Mouse (Mus musculus): Measurements from ENCODE around the gene Sdc1. TPM values are rescaled to one million over a fixed set of nuclear protein-coding genes. Genes with fewer than 3 reads are reported as not detected.

Sdc1 gene
- polyA plus RNA-seq, 1 experiment from 2014 or later, result 16.7 TPM

DNA sequence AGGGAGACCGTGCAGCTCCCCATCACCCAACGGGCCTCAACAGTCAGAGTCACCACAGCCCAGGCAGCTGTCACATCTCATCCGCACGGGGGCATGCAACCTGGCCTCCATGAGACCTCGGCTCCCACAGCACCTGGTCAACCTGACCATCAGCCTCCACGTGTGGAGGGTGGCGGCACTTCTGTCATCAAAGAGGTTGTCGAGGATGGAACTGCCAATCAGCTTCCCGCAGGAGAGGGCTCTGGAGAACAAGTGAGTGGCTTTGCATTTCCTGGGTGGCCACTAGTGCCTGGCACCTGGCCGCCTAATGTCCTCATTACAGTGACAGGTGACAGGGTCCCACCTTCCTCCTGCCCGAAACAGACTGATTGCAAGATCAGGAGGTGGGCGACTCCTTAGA is 19.5 kb downstream of the Sdc1 start:
- Histone ChIP-seq H3K4me2 (ENCODE audit: low read length) (no peak overlapping the region), H3K4me1 (ENCODE audit: control insufficient read depth, insufficient read depth, low read length) (no peaks in the 10 kb centered on the region), H3K4me3 (ENCODE audit: low read depth, low read length) (no peak overlapping the region), H3K36me3 (ENCODE audit: control insufficient read depth, insufficient read depth, low read length) (peaks cover 6% of the 10 kb centered on the region), H3K27ac (ENCODE audit: low read length) (no peak overlapping the region), H3K9me3 (replicated peaks; ENCODE audit: control insufficient read depth, low read length, poor library complexity, severe bottlenecking) (no peaks in the 10 kb centered on the region), H3K27me3 (ENCODE audit: control insufficient read depth, insufficient read depth, low read depth, low read length) (no peaks in the 10 kb centered on the region), H3K9ac (ENCODE audit: low read depth, low read length) (no peak overlapping the region)
- no peak for ATAC-seq
- 93% methylated on average over 12 of the region's 12 CpGs for WGBS

GRCm38 (mm10) chr12:8793410-8794051 is 22.4 kb downstream of the Sdc1 start:
- Histone ChIP-seq H3K36me3 (ENCODE audit: control insufficient read depth, insufficient read depth, low read length) (peaks cover 6% of the 10 kb centered on the region), H3K27ac (ENCODE audit: low read length) (no peak overlapping the region), H3K4me3 (ENCODE audit: low read depth, low read length) (no peak overlapping the region), H3K27me3 (ENCODE audit: control insufficient read depth, insufficient read depth, low read depth, low read length) (no peaks in the 10 kb centered on the region), H3K9ac (ENCODE audit: low read depth, low read length) (no peak overlapping the region), H3K4me1 (ENCODE audit: control insufficient read depth, insufficient read depth, low read length) (no peaks in the 10 kb centered on the region), H3K4me2 (ENCODE audit: low read length) (no peak overlapping the region), H3K9me3 (replicated peaks; ENCODE audit: control insufficient read depth, low read length, poor library complexity, severe bottlenecking) (no peaks in the 10 kb centered on the region)
- ATAC-seq, result no peak
- WGBS, result 89% methylated on average over 2 of the region's 2 CpGs

- WGBS, result 94% methylated on average over 7 of the region's 7 CpGs
- H3K9ac ChIP-seq (ENCODE audit: low read depth, low read length), result no peak overlapping the region
- no peak overlapping the region for H3K4me3 ChIP-seq (ENCODE audit: low read depth, low read length)
- H3K4me1 ChIP-seq (ENCODE audit: control insufficient read depth, insufficient read depth, low read length), result no peaks in the 10 kb centered on the region
- no peak overlapping the region for H3K4me2 ChIP-seq (ENCODE audit: low read length)
- no peaks in the 10 kb centered on the region for H3K27me3 ChIP-seq (ENCODE audit: control insufficient read depth, insufficient read depth, low read depth, low read length)
- H3K9me3 ChIP-seq (replicated peaks; ENCODE audit: control insufficient read depth, low read length, poor library complexity, severe bottlenecking), result no peaks in the 10 kb centered on the region
- ATAC-seq, result no peak
- no peaks in the 10 kb centered on the region for H3K36me3 ChIP-seq (ENCODE audit: control insufficient read depth, insufficient read depth, low read length)
- H3K27ac ChIP-seq (ENCODE audit: low read length), result no peak overlapping the region
Measured at GRCm38 (mm10) chr12:8797936-8798335, 26.8 kb downstream of the Sdc1 start.

DNA sequence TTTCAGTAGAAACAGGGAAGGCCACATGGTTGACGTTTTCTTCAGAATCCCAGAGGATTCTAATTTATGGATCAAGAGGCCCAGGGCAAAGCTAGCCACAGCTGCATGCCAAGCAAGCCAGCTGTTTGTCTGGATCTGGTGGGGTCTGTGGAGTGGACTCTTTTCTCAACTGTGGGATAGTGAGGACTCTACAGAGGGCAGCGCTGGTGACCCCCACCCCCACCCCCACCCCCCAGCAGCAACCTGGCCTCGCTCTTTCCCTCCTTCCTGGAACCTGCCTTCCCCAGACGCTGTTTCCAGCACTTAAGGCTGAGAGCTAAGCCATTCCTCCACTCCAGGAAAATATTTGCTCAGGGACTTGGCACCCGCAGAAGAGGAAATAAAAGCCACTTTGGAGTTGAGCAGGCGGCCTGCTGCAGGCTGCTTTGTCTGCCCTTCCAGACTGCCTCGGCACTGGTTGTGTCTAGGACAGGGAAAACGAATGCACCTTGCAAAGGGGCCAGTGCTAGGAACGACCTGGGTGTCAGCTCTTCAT is 27.4 kb downstream of the Sdc1 start:
- WGBS, result 64% methylated on average over 9 of the region's 9 CpGs
- no peaks in the 10 kb centered on the region for H3K36me3 ChIP-seq (ENCODE audit: control insufficient read depth, insufficient read depth, low read length)
- no peak overlapping the region for H3K27ac ChIP-seq (ENCODE audit: low read length)
- no peak overlapping the region for H3K4me3 ChIP-seq (ENCODE audit: low read depth, low read length)
- no peak for ATAC-seq
- H3K9me3 ChIP-seq (replicated peaks; ENCODE audit: control insufficient read depth, low read length, poor library complexity, severe bottlenecking), result no peaks in the 10 kb centered on the region
- no peak overlapping the region for H3K4me2 ChIP-seq (ENCODE audit: low read length)
- no peak overlapping the region for H3K9ac ChIP-seq (ENCODE audit: low read depth, low read length)
- H3K4me1 ChIP-seq (ENCODE audit: control insufficient read depth, insufficient read depth, low read length), result no peaks in the 10 kb centered on the region
- H3K27me3 ChIP-seq (ENCODE audit: control insufficient read depth, insufficient read depth, low read depth, low read length), result no peaks in the 10 kb centered on the region

GRCm38 (mm10) chr12:8803421-8804076 is 32.4 kb downstream of the Sdc1 start:
- H3K27me3 ChIP-seq (ENCODE audit: control insufficient read depth, insufficient read depth, low read depth, low read length), result no peaks in the 10 kb centered on the region
- WGBS, result 66% methylated on average over 10 of the region's 10 CpGs
- no peaks in the 10 kb centered on the region for H3K4me1 ChIP-seq (ENCODE audit: control insufficient read depth, insufficient read depth, low read length)
- no peaks in the 10 kb centered on the region for H3K9me3 ChIP-seq (replicated peaks; ENCODE audit: control insufficient read depth, low read length, poor library complexity, severe bottlenecking)
- H3K36me3 ChIP-seq (ENCODE audit: control insufficient read depth, insufficient read depth, low read length), result no peaks in the 10 kb centered on the region
- no peak for ATAC-seq
- no peak overlapping the region for H3K4me2 ChIP-seq (ENCODE audit: low read length)
- no peak overlapping the region for H3K27ac ChIP-seq (ENCODE audit: low read length)
- H3K9ac ChIP-seq (ENCODE audit: low read depth, low read length), result no peak overlapping the region
- no peak overlapping the region for H3K4me3 ChIP-seq (ENCODE audit: low read depth, low read length)

GRCm38 (mm10) chr12:8804077-8804456 is 32.9 kb downstream of the Sdc1 start:
- Histone ChIP-seq H3K9me3 (replicated peaks; ENCODE audit: control insufficient read depth, low read length, poor library complexity, severe bottlenecking) (no peaks in the 10 kb centered on the region), H3K27me3 (ENCODE audit: control insufficient read depth, insufficient read depth, low read depth, low read length) (no peaks in the 10 kb centered on the region), H3K27ac (ENCODE audit: low read length) (no peak overlapping the region), H3K4me3 (ENCODE audit: low read depth, low read length) (no peak overlapping the region), H3K9ac (ENCODE audit: low read depth, low read length) (no peak overlapping the region), H3K4me2 (ENCODE audit: low read length) (no peak overlapping the region), H3K36me3 (ENCODE audit: control insufficient read depth, insufficient read depth, low read length) (no peaks in the 10 kb centered on the region), H3K4me1 (ENCODE audit: control insufficient read depth, insufficient read depth, low read length) (no peaks in the 10 kb centered on the region)
- 92% methylated on average over 3 of the region's 3 CpGs for WGBS
- ATAC-seq, result no peak

GRCm38 (mm10) chr12:8804934-8805722 is 34.0 kb downstream of the Sdc1 start:
- Histone ChIP-seq H3K27me3 (ENCODE audit: control insufficient read depth, insufficient read depth, low read depth, low read length) (no peaks in the 10 kb centered on the region), H3K9me3 (replicated peaks; ENCODE audit: control insufficient read depth, low read length, poor library complexity, severe bottlenecking) (no peaks in the 10 kb centered on the region), H3K36me3 (ENCODE audit: control insufficient read depth, insufficient read depth, low read length) (no peaks in the 10 kb centered on the region), H3K4me3 (ENCODE audit: low read depth, low read length) (no peak overlapping the region), H3K4me2 (ENCODE audit: low read length) (no peak overlapping the region), H3K9ac (ENCODE audit: low read depth, low read length) (no peak overlapping the region), H3K4me1 (ENCODE audit: control insufficient read depth, insufficient read depth, low read length) (no peaks in the 10 kb centered on the region), H3K27ac (ENCODE audit: low read length) (no peak overlapping the region)
- no peak for ATAC-seq
- 80% methylated on average over 7 of the region's 7 CpGs for WGBS

GRCm38 (mm10) chr12:8809086-8809485 is 38.0 kb downstream of the Sdc1 start:
- no peaks in the 10 kb centered on the region for H3K4me1 ChIP-seq (ENCODE audit: control insufficient read depth, insufficient read depth, low read length)
- H3K9me3 ChIP-seq (replicated peaks; ENCODE audit: control insufficient read depth, low read length, poor library complexity, severe bottlenecking), result no peaks in the 10 kb centered on the region
- 81% methylated on average over 2 of the region's 2 CpGs for WGBS
- no peak for ATAC-seq
- H3K4me2 ChIP-seq (ENCODE audit: low read length), result no peak overlapping the region
- no peak overlapping the region for H3K4me3 ChIP-seq (ENCODE audit: low read depth, low read length)
- no peaks in the 10 kb centered on the region for H3K27me3 ChIP-seq (ENCODE audit: control insufficient read depth, insufficient read depth, low read depth, low read length)
- H3K9ac ChIP-seq (ENCODE audit: low read depth, low read length), result no peak overlapping the region
- no peaks in the 10 kb centered on the region for H3K36me3 ChIP-seq (ENCODE audit: control insufficient read depth, insufficient read depth, low read length)
- no peak overlapping the region for H3K27ac ChIP-seq (ENCODE audit: low read length)

GRCm38 (mm10) chr12:8809626-8810025 is 38.5 kb downstream of the Sdc1 start:
- Histone ChIP-seq H3K27me3 (ENCODE audit: control insufficient read depth, insufficient read depth, low read depth, low read length) (no peaks in the 10 kb centered on the region), H3K27ac (ENCODE audit: low read length) (no peak overlapping the region), H3K36me3 (ENCODE audit: control insufficient read depth, insufficient read depth, low read length) (no peaks in the 10 kb centered on the region), H3K9me3 (replicated peaks; ENCODE audit: control insufficient read depth, low read length, poor library complexity, severe bottlenecking) (no peaks in the 10 kb centered on the region), H3K9ac (ENCODE audit: low read depth, low read length) (no peak overlapping the region), H3K4me3 (ENCODE audit: low read depth, low read length) (no peak overlapping the region), H3K4me1 (ENCODE audit: control insufficient read depth, insufficient read depth, low read length) (no peaks in the 10 kb centered on the region), H3K4me2 (ENCODE audit: low read length) (no peak overlapping the region)
- ATAC-seq, result no peak
- 90% methylated on average over 6 of the region's 6 CpGs for WGBS

Data from midbrain, embryonic 16.5 days (tissue).